Comparison of ENCODE assay signal across 20 mouse cellular contexts in the genomic region with DNA sequence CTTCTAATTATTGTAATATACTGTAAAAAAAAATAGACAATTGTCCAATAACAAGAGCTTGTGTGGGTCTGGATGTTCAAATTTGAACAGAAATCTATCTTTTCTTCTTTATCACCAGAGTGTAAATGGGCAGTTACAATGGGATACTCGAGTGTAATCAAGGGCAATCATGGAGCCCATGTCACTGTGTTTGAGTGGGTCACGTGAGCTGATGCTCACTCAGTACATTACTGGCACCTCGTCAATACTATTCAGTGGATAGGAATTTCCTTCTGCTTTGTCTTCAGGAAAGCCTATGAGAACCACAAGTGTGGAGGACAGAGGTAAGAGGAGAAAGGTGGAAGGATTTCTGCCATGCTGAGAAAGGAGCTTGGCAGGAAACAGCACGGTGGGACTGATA. TPM values are rescaled to one million over a fixed set of nuclear protein-coding genes. Genes with fewer than 3 reads are reported as not detected.
"Had no signal": no experiment of that assay in that cellular context is flagged by ENCODE, and none has a peak within 500 bp of the region (broad histone marks: within the 10 kb centered on the region; RNA-seq: fewer than 3 reads in every experiment).

No protein-coding gene starts in this region.

- H3K9me3 ChIP-seq: limb, embryonic 12.5 days; liver, embryonic 13.5 days; stomach, embryonic 15.5 days had no signal

- H3K4me3 ChIP-seq: layer of hippocampus, adult 2 months; limb, embryonic 12.5 days; liver, embryonic 13.5 days; megakaryocyte, embryonic 14.5 days; stomach, embryonic 15.5 days had no signal

- H3K36me3 ChIP-seq: limb, embryonic 12.5 days; liver, embryonic 13.5 days; stomach, embryonic 15.5 days had no signal

- DNase-seq: kidney, adult 9 months; kidney, postnatal 4 days; liver; liver, embryonic 13.5 days; liver, postnatal 0 days; right cerebral cortex, postnatal 14 days; thymus, postnatal 4 days had no signal

- H3K27ac ChIP-seq: kidney, postnatal 0 days; layer of hippocampus, adult 2 months; limb, embryonic 12.5 days; liver, embryonic 13.5 days; macrophage; stomach, embryonic 15.5 days had no signal

- H3K9ac ChIP-seq: limb, embryonic 12.5 days; liver, embryonic 13.5 days; liver, postnatal 0 days; stomach, embryonic 15.5 days had no signal

- ATAC-seq: liver, postnatal 0 days had no signal

- H3K4me1 ChIP-seq: limb, embryonic 12.5 days; liver, embryonic 13.5 days; megakaryocyte, embryonic 14.5 days; stomach, embryonic 15.5 days had no signal

- H3K27me3 ChIP-seq: limb, embryonic 12.5 days; liver, embryonic 13.5 days; megakaryocyte, embryonic 14.5 days; stomach, embryonic 15.5 days had no signal

- H3K4me2 ChIP-seq: limb, embryonic 12.5 days; liver, embryonic 13.5 days; midbrain, embryonic 11.5 days; stomach, embryonic 15.5 days had no signal

RNA-seq across cellular contexts. Expression of a gene that starts 54.0 kb away (rescaled TPM):
- total RNA-seq: layer of hippocampus, adult 2 months; layer of hippocampus, postnatal 10 days; left cerebral cortex, postnatal 36 days; midbrain, postnatal 0 days had no signal
- polyA plus RNA-seq: kidney, postnatal 0 days; limb, embryonic 12.5 days; liver, embryonic 13.5 days; liver, postnatal 0 days; lung, embryonic 16.5 days; macrophage; midbrain, embryonic 11.5 days; midbrain, postnatal 0 days; neural tube, embryonic 14.5 days; spleen, adult 2 months; stomach, embryonic 15.5 days had no signal
